ENCODE assay signal across 9 mouse cellular contexts in the genomic region with DNA sequence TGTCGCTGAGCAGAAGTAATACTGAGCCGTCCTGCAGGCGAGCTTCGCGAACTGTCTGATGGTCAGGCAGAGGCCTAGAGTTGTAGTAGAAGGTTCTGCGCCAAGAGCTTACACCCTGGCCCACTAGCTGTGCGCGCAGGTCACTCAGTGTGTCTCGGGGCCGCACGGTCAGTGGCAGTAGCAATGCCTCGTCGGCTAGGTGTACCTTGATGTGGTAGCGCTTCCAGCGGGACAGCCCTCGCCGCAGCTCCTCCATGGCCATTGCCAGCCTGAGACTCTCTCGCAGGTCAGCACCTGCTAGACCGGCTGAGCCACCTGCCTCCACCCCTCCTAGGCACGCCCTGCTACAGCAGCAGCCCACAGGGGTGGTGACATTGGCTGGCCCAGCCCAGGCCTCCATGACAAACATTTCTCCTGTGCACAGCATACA. TPM values are rescaled to one million over a fixed set of nuclear protein-coding genes. Genes with fewer than 3 reads are reported as not detected.
A peak's percentile ranks its signal among the peaks of the same experiment; 100 is the strongest.
DNase-seq lines count a peak whose midpoint lies in the region; ATAC-seq lines count a peak whose summit lies in the region.
"Had no signal": no experiment of that assay in that cellular context is flagged by ENCODE, and none has a peak within 500 bp of the region (broad histone marks: within the 10 kb centered on the region; RNA-seq: fewer than 3 reads in every experiment).

A gene (minus strand): TSS at position 266 of the 430 bp plus-strand sequence.

- H3K27ac ChIP-seq in midbrain, embryonic 14.5 days (replicated peaks; ENCODE audit: low read depth, low read length) = peak within 1 kb of the TSS; percentile 93; the same call in 1 of the 2 replicates
- H3K27ac ChIP-seq in midbrain, embryonic 16.5 days (ENCODE audit: low read length) = no peak within 1 kb of the TSS
- no peak within 1 kb of the TSS for H3K27ac ChIP-seq in liver, embryonic 12.5 days
- peak within 1 kb of the TSS; percentile 85 for H3K27ac ChIP-seq in stomach, embryonic 16.5 days (ENCODE audit: low read length)
- no peak within 1 kb of the TSS for H3K27ac ChIP-seq in hindbrain, embryonic 14.5 days

- no peaks in the 10 kb centered on the region for H3K27me3 ChIP-seq in midbrain, embryonic 14.5 days (ENCODE audit: control insufficient read depth, insufficient read depth, low read length)
- H3K27me3 ChIP-seq in midbrain, embryonic 16.5 days (ENCODE audit: control insufficient read depth, insufficient read depth, low read depth, low read length) = no peaks in the 10 kb centered on the region
- H3K27me3 ChIP-seq in liver, embryonic 12.5 days (replicated peaks) = 0 out of 2 replicates have a peak, but pooled peaks cover 5% of the 10 kb centered on the region
- H3K27me3 ChIP-seq in stomach, embryonic 16.5 days (ENCODE audit: control insufficient read depth, insufficient read depth, low read length) = no peaks in the 10 kb centered on the region
- no peaks in the 10 kb centered on the region for H3K27me3 ChIP-seq in hindbrain, embryonic 14.5 days (ENCODE audit: control insufficient read depth, insufficient read depth, low read length)

- ATAC-seq in midbrain, embryonic 14.5 days (ENCODE audit: low FRiP score, low TSS enrichment) = no peak
- no peak for ATAC-seq in midbrain, embryonic 16.5 days
- ATAC-seq in liver, embryonic 12.5 days = peak; percentile 39; the same call in 1 of the 2 replicates
- peak; percentile 92 for ATAC-seq in stomach, embryonic 16.5 days (ENCODE audit: insufficient read depth, low FRiP score)
- ATAC-seq in hindbrain, embryonic 14.5 days (ENCODE audit: low FRiP score) = no peak

- DNase-seq in midbrain, embryonic 14.5 days = no peak
- peak; percentile 61 for DNase-seq in gonadal fat pad, adult 2 months (ENCODE audit: low read depth)
- DNase-seq in layer of hippocampus, adult 8-10 months (ENCODE audit: low spot score in 2 of 2) = no peak
- DNase-seq in heart, adult 18-20 months = no peak
- DNase-seq in hindbrain, embryonic 14.5 days (ENCODE audit: low spot score) = no peak
- DNase-seq: heart, postnatal 14 days had no signal

- no peaks in the 10 kb centered on the region for H3K36me3 ChIP-seq in midbrain, embryonic 14.5 days (ENCODE audit: control insufficient read depth, insufficient read depth, low read length)
- no peaks in the 10 kb centered on the region for H3K36me3 ChIP-seq in midbrain, embryonic 16.5 days (ENCODE audit: control insufficient read depth, insufficient read depth, low read length)
- H3K36me3 ChIP-seq in liver, embryonic 12.5 days = no peaks in the 10 kb centered on the region
- no peaks in the 10 kb centered on the region for H3K36me3 ChIP-seq in stomach, embryonic 16.5 days (ENCODE audit: control insufficient read depth, insufficient read depth, low read length)
- no peaks in the 10 kb centered on the region for H3K36me3 ChIP-seq in hindbrain, embryonic 14.5 days (replicated peaks; ENCODE audit: control insufficient read depth, insufficient read depth)

- H3K4me3 ChIP-seq in midbrain, embryonic 14.5 days (replicated peaks; ENCODE audit: low read depth, low read length) = no peak within 1 kb of the TSS
- no peak within 1 kb of the TSS for H3K4me3 ChIP-seq in midbrain, embryonic 16.5 days (ENCODE audit: low read depth, low read length)
- H3K4me3 ChIP-seq in liver, embryonic 12.5 days = no peak within 1 kb of the TSS
- H3K4me3 ChIP-seq in stomach, embryonic 16.5 days (replicated peaks; ENCODE audit: low read length) = peak within 1 kb of the TSS; percentile 42
- H3K4me3 ChIP-seq in hindbrain, embryonic 14.5 days (replicated peaks; ENCODE audit: low read length) = no peak within 1 kb of the TSS

- H3K9me3 ChIP-seq in midbrain, embryonic 14.5 days (ENCODE audit: control insufficient read depth, low read length) = no peaks in the 10 kb centered on the region
- no peaks in the 10 kb centered on the region for H3K9me3 ChIP-seq in midbrain, embryonic 16.5 days (replicated peaks; ENCODE audit: control insufficient read depth, low read length, poor library complexity, severe bottlenecking)
- no peaks in the 10 kb centered on the region for H3K9me3 ChIP-seq in liver, embryonic 12.5 days (replicated peaks)
- no peaks in the 10 kb centered on the region for H3K9me3 ChIP-seq in stomach, embryonic 16.5 days (replicated peaks; ENCODE audit: control insufficient read depth, low read length)
- H3K9me3 ChIP-seq in hindbrain, embryonic 14.5 days (ENCODE audit: control insufficient read depth, low read length) = no peaks in the 10 kb centered on the region

- no peak within 1 kb of the TSS for H3K9ac ChIP-seq in midbrain, embryonic 14.5 days (replicated peaks; ENCODE audit: low read length)
- H3K9ac ChIP-seq in midbrain, embryonic 16.5 days (ENCODE audit: low read depth, low read length) = no peak within 1 kb of the TSS
- H3K9ac ChIP-seq in liver, embryonic 12.5 days = no peak within 1 kb of the TSS
- peak within 1 kb of the TSS; percentile 64 for H3K9ac ChIP-seq in stomach, embryonic 16.5 days (ENCODE audit: low read length)
- no peak within 1 kb of the TSS for H3K9ac ChIP-seq in hindbrain, embryonic 14.5 days

- peaks cover 19% of the 10 kb centered on the region for H3K4me1 ChIP-seq in midbrain, embryonic 14.5 days (ENCODE audit: control insufficient read depth, insufficient read depth, low read length)
- H3K4me1 ChIP-seq in midbrain, embryonic 16.5 days (ENCODE audit: control insufficient read depth, insufficient read depth, low read length) = peaks cover 19% of the 10 kb centered on the region
- H3K4me1 ChIP-seq in liver, embryonic 12.5 days = no peaks in the 10 kb centered on the region
- peaks cover 5% of the 10 kb centered on the region; the same call in 1 of the 2 replicates for H3K4me1 ChIP-seq in stomach, embryonic 16.5 days (ENCODE audit: control insufficient read depth, insufficient read depth, low read length)
- peaks cover 21% of the 10 kb centered on the region for H3K4me1 ChIP-seq in hindbrain, embryonic 14.5 days (replicated peaks; ENCODE audit: control insufficient read depth, insufficient read depth, low read length)

- H3K4me2 ChIP-seq in midbrain, embryonic 14.5 days (ENCODE audit: low read length) = no peak within 1 kb of the TSS
- no peak within 1 kb of the TSS for H3K4me2 ChIP-seq in midbrain, embryonic 16.5 days (ENCODE audit: low read length)
- H3K4me2 ChIP-seq in liver, embryonic 12.5 days = no peak within 1 kb of the TSS
- peak within 1 kb of the TSS; percentile 44 for H3K4me2 ChIP-seq in stomach, embryonic 16.5 days (ENCODE audit: low read depth, low read length)
- no peak within 1 kb of the TSS for H3K4me2 ChIP-seq in hindbrain, embryonic 14.5 days (replicated peaks)

- 77% methylated on average over 20 of the region's 20 CpGs for WGBS in midbrain, embryonic 14.5 days
- 82% methylated on average over 20 of the region's 20 CpGs for WGBS in midbrain, embryonic 16.5 days
- WGBS in liver, embryonic 12.5 days (ENCODE audit: insufficient replicate concordance) = 64% methylated on average over 20 of the region's 20 CpGs
- WGBS in stomach, embryonic 16.5 days = 57% methylated on average over 20 of the region's 20 CpGs
- 81% methylated on average over 20 of the region's 20 CpGs for WGBS in hindbrain, embryonic 14.5 days

RNA-seq across cellular contexts. Expression of the gene that starts here (rescaled TPM):
- polyA plus RNA-seq in midbrain, embryonic 14.5 days (2014; fragmentation: Nextera tagmentation; extraction: Ambion mirVana) = 0.95 and 1.2 TPM in 2 replicates
- polyA plus RNA-seq in midbrain, embryonic 16.5 days (2015; fragmentation: Nextera tagmentation; extraction: Ambion mirVana) = 0.95 and 1.3 TPM in 2 replicates
- 8.5 and 8.9 TPM in 2 replicates for polyA plus RNA-seq in gonadal fat pad, adult 2 months (2012; rRNA removed)
- polyA plus RNA-seq in liver, embryonic 12.5 days (2016; fragmentation: Nextera tagmentation; extraction: Ambion mirVana) = 0.20 and 0.25 TPM in 2 replicates
- 17.5 and 21.3 TPM in 2 replicates for polyA plus RNA-seq in stomach, embryonic 16.5 days (2015; fragmentation: Nextera tagmentation; extraction: Ambion mirVana)
- 1 to 10 TPM in 3 of 4 experiments, under 1 TPM in 1; 0.71 to 5.3 (median 3.7) TPM for total RNA-seq in layer of hippocampus, adult 8-10 months (2022)
- under 1 TPM; 0.20 to 0.23 TPM for total RNA-seq in heart, adult 18-20 months (2021)
- 0.65 and 1.3 TPM in 2 replicates for polyA plus RNA-seq in hindbrain, embryonic 14.5 days (2014; fragmentation: Nextera tagmentation; extraction: Ambion mirVana)

Comparison
In these comparisons a context has a peak if more than half of its experiments do, and no peak if none do; other contexts are left out.
1. H3K27ac ChIP-seq: peak in midbrain, embryonic 14.5 days (single experiment) and stomach, embryonic 16.5 days (single experiment); none in midbrain, embryonic 16.5 days (single experiment), liver, embryonic 12.5 days (single experiment) and hindbrain, embryonic 14.5 days (single experiment).
2. Peak in ATAC-seq in liver, embryonic 12.5 days; RNA of the gene not detected or under 1 TPM.